Mouse (Mus musculus): ENCODE results near the gene Agt.

DNA sequence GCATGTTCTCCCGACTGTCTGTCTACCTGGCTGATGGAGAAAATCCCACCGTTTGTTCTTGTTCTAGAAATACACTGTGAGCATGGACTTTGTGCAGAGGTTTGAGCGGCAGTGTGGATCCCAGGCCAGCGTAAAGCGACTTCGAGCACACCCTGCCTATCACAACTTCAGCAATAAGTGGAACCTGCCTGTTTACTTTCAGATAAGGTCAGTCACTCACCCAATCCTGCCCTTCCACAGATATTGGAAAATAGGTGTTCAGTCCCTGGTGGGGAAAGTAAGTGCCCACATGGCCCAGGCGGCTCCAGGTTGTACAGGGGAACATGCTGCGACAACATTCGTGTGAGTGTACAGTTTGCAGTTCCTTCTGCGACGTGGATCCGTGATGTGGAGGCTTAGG lies 28.6 kb downstream of the Agt start:
- no peak for TF ChIP-seq CTCF (IDR thresholded peaks at IDR 0.05; ENCODE audit: borderline replicate concordance, insufficient read depth, low read depth, low read length)
- TF ChIP-seq POLR2A (IDR thresholded peaks at IDR 0.05; ENCODE audit: borderline replicate concordance, insufficient read depth, low read length) = no peak

Measured in cerebellum, adult 2 months (tissue).